Mouse (Mus musculus) skeletal muscle tissue, adult 2 months (tissue): ENCODE data around the gene Slc12a9.

Experiments used
- DNase-seq: peaks from one replicate; pipeline ENCODE4 v3.0.0-alpha.2; 2012; ENCODE audit warnings: low read depth, low spot score

The Slc12a9 gene

DNA sequence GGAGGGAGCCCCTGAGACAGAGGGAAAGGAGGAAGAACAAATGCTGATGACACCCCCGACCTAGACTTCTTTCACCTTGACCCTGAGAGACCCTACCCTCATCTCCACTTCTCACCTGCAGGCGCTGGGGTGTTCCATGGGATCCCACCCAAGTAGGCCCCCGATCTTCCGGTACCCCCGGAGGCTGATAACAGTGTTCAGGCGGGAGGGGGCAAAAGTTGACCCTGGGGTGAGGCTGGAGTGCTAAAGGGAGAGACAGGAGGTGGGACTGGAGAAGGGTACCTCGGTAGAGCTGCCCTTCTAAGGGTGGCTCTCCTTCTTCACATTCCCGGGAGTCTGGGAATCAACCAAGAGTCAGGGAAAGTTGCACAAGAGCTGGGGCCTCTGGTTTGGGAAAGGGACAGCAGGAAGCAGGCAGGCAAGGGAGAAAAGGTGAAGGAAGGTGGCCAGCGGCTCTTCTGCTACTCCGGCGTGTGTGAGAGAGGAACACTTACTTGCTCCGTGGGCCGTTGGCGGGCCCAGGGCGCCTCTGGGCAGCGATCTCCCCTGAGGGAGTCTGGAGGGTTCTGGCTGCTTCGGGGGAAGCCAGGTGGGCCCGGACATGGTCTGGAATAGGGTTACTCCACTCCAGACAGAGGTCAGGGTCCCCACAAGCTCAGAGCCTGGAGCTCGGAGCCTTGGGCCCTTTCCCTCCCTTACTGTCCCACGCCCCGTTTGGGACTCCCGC, 19.8 kb downstream of the Slc12a9 start:
- no peak for DNase-seq

DNA sequence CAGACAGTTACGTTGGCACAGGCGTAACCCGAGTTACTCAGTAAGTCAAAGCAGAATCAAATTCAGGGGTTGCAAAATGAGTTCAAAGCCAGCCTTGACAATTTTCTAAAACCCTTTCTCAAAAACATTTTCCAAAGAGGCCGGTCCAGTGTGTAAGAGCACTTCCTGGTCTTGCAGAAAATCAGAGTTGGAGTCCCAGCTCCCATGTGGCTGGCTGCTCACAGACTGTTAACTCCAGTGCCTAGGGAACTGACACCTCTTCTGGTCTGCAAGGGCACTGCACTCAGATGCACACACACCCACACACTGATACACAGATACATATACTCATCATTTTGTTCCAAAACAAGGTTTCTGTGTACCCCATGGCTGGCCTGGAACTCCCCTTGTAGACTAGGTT, 25.0 kb downstream of the Slc12a9 start:
- no peak for DNase-seq

DNA sequence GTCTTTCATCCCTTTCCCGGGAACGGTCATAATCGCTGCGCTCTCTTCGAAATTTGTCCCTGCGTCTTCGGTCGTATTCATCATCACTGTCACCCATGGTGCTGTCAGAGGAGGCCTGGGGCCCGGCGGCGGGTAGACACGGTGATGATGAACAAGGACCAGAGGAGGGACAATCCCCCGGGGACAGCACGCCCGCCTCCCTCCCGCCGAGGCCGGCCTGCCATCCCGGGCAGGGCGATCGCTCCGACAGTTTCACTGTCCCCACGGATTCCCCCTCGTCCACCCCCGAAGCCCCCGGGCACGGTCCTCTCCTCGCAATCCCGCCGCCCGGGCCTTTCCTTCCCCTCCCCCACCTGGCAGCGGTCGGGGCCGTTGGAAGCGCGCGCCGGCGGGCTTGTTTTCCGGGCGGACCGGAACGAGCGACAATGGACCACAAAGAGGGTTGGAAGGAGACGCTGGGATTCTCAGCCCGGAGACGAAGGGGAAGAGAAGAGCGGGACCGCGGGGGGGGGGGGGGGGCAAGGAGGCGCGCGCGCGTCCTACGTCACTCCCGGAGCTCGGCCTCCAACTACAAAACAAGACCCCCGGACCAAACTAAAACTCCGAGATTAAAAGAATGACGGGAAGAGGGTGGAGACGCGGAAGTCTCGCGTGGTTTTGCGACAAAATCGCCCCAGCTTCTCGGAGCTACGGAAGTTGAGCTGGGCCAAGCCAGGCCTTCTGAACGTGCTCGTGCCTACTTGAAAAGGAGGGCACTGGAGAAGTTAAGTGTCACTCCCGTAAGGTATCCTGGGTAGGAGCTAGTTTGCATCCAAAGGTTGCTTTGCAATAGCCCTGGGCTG, 26.1 kb downstream of the Slc12a9 start, which contains the start of gene Srrt:
Gene Srrt, minus strand, starts transcription at position 604 of the 842 bp plus-strand sequence.
- DNase-seq: peak; percentile 95

DNA sequence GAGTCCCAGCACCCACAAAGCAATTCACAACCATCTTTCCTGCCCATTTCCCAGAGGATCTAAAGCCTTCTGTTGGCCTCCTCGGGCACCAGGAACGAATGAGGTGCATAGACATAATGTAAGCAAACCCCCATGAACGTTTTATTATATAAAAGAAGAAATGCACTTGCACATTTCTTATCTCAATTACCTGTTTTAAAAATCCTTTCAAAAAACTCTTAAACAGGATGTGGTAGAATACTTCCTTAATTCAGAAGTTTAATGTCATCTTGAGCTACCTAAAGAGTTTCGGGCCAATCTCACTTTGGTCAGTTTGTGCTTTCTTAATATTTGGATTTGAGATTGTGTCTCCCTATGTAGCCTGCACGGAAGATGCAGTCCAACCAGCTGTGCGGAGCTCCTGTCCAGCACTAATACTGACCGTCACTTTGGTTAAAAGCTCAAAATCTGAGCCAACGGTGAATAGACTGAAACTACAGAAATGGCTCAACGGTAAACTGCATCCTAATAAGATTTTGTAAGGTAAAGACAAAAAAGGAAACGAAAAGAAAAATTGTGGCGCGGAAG, 26.9 kb downstream of the Slc12a9 start:
- DNase-seq: no peak

DNA sequence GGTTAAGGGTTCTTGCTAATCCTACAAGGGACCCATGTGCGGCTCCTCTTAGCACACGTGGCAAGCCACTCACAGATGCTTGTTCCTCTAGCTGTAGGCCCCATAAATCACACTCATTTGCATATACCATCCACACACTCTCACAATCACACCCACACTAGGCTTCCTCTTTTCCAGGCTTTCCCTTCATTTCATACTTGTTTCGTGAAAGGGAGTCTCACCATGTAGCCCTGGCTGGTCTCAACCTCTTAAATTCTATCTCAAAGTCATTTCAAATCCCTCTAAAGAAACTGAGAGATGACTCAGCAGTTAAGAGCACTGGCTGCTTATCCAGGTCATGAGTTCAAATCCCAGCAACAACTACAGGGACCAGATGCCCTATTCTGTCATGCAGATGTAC, 27.6 kb downstream of the Slc12a9 start:
- DNase-seq: no peak

DNA sequence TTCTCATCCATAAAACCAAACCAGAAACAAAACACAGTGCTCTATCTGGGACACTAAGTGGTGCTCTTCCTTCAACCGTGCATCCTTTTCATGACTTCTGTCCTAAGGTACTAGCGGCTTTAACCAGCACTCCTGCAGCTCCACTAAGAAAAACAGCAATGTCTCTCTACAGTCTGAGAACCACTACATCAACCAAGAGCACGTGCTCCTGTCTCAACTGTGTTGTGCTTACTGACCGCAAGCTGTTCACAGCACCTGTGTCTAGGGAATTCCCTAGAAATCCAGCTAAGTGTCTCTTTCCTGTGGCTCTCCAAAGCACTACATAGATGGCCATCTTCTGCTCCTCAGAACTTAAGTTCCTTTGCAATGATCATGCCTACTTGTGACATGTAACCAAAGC, 28.6 kb downstream of the Slc12a9 start:
- DNase-seq: no peak

DNA sequence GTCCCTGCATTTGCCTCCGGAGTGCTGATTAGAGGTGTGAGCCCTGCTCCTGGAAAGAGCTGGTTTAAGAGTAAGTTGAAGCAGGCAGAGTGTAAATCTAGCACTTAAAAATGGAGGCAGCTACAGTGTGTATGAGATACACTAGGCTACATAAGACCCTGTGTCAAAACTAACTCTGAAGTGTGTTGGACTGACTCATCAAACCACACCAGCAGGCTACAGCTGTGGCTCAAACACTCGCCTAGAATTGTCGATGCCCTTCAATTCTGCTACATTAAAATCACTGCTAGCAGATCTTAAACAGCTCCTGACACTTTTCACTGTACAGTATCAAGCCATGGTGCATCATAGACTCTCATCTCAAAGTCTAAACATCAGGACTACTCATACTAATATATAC, 29.2 kb downstream of the Slc12a9 start:
- no peak for DNase-seq

DNA sequence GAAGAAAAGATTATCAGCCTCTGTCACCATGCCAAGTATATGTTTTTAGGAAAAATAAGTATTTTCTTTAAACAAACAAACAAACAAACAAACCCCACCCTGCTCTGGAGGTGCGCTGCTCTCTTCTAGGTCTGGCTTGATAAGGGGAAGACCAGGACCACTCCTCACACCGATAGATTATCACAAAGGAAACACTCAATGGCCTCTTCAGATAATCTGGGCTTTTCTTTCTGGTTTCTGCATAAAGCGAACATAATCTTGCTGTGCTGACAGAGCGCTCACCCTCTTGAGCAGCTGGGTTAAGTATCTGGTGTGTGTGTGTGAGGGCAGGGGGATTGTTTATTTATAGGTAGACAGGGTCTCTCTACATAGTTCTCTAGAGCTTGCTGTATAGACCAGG, 29.8 kb downstream of the Slc12a9 start:
- DNase-seq: no peak

DNA sequence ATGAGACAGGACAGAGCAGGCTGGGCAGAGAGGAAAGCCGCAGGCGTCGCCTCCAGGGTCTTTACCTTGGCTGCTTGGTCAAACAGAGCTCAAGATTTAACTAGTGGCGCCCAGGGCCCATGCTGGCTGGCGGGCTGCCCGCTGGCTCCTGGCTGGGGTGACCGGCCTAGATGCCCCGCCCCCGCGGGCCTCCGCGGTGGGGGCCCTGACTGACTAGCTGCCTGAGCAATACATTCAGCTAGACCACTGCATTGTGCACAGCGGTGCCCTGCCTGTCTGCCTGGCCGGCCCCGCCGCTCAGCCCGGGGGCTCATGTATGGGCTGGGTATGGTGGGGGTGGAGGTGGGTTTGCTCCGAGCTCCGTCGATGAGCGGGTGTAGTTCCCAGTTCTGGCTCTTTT, 32.1 kb downstream of the Slc12a9 start:
- no peak for DNase-seq

DNA sequence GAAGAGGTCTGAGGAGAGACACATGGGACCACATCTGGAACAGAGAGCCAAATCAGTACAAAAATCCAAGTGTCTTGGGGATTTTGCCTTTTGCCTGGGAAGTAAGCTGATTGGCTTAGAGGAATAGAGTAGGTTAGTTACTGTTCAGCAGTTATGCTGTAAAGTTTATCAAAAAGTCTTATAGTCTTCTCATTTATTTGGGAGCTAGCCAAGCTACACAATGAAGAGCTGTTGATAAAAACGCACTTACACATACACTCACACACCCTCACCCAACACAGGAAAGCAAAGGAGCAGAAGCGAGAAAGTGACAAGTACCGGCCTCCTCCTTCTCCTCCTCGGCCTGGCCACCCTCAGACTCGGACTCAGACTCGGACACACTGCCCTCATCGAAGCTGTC, 34.2 kb downstream of the Slc12a9 start:
- no peak for DNase-seq

DNA sequence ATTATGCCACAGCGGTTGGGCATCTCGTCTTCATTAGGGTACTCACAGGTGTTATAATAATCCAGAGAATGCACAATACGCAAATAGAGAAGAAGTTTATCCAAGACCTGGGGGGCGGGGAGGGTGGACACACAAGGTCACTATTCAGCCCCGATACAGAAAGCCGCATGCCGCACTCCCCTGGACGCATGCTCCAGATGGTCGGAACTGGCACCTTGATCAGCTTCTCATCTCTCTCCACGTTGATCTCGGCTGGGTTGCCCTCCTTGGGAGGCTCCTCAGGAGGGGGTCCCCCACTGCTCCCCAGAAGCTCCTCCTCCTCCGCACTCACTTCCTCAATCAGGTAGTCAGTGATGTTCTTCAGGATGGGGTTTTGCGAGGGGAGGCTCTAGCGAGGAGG, 36.3 kb downstream of the Slc12a9 start:
- no peak for DNase-seq

DNA sequence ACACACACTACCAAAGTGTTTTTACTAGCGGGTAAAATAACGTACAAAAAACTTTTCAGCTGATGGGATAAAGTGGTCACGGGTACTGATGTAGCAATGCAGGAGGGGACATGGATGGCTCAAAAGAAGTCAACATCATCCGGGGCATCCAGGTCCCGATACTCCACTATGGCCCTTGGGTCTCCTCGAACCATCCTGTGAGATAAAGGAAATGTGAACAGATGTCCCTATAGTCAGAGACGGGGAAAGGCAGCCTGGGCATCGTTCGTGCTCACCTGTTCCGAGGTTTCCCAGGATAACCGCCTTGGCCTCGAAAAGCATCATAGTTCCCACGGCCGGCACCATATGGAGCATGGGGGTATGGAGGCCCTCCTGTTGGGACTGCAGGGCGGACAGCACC, 37.7 kb downstream of the Slc12a9 start:
- DNase-seq: no peak

DNA sequence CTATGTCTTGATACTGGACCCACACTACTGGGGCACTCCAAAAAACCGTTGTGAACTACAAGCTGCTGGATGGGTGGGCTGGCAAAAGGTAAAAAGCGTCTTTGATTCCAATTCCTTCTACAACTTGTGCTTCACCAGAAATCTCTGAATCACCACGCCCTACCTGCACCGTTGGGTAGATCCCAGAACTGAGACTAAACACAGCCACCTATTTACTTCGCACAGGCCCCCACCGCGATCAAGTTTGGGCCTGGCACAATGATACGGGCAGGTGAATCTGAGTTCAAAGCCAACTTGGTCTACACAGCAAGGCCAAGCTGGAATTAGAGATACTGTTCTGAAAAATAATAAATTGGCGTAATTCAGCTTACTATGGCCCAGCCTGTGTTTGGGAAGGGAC, 38.1 kb downstream of the Slc12a9 start:
- no peak for DNase-seq

DNA sequence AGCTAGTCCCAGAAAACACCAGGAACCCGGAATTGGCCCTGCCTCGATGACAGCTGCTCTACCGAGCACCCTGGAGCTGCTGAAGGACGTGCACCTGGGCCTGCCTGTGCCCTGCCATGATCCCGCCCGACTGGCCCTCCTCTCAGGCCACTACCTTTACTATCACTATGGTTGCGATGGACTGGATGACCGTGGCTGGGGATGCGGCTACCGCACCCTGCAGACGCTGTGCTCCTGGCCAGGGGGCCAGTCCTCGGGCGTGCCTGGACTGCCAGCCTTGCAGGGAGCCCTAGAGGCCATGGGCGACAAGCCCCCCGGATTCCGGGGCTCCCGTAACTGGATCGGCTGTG, 38.7 kb downstream of the Slc12a9 start:
- no peak for DNase-seq

DNA sequence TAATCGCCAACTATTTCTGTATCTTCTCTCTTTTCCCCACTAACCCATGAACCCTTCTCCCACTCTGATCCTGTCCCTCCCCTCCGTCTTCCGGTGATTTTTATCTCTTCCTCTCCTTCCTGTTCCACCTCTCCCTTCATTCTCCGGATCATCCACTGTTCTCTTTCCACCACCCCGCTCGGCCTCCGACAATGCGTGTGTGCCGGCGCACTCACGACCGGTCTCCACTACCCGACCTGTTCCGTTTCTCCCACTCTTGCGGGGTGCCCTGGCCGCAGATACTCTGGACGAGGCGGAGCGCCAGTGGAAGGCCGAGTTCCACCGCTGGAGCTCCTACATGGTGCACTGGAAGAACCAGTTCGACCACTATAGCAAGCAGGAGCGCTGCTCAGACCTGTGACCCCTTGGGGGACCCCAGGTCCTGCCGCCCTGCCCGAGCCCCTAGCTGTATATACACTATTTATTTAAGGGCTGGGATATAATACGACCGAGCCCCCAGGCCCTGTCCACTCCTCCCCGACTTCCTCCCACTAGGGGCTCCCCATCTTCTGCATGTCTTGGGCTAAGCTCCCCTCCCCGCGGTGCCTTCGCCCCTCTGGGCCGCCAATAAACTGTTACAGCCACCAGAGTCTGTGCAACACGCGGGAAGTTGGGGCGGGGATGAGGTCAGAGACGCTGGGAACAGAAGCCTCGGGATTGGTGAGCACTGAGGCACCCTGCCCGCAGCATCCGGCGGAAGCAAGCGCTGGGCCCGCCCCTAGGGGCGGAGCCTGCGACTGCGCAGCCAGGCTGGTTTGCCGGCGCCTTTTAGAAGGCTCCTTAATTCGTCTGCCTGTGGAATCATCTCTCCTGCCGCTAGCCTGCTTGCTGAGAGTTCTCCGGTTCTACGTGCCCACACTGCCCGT, 39.3 kb downstream of the Slc12a9 start, which contains the start of gene Ufsp1:
Gene Ufsp1, plus strand, starts transcription at position 791 of the 905 bp plus-strand sequence.
- DNase-seq: peak; percentile 91

DNA sequence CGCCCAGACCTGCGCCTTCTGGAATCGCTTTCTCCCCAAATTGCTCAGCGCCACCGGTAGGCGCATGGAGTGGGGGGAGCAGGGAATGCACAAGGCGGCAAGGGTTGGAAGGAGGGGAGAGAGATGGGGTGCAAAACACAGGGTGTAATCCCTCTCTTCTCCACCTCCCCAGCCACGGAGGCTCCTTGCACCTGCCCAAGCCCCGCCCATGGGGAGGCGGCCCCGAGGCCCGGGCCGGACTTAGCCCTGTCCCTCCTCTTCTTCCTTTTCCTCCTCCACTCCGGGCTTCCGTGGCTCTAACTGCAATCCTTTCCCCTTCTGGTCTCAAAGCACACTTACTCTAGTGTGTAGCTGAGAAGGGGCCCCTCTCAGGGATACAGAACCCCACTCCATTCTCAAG, 40.1 kb downstream of the Slc12a9 start:
- DNase-seq: peak; percentile 57

DNA sequence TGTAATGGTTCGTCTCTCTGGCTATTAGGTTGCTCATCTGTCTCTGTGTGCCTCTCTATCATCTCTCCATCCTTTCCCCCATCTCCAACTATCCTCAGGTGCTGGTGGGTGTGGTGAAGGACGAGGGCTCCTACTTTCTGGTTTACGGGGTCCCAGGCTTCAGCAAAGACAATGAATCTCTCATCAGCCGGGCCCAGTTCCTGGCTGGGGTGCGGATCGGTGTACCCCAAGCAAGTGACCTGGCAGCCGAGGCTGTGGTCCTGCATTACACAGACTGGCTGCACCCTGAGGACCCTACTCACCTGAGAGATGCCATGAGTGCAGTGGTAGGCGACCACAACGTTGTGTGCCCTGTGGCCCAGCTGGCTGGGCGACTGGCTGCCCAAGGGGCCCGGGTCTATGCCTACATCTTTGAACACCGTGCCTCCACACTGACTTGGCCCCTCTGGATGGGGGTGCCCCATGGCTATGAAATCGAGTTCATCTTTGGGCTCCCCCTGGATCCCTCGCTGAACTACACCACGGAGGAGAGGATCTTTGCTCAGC, 41.9 kb downstream of the Slc12a9 start:
- DNase-seq: no peak

DNA sequence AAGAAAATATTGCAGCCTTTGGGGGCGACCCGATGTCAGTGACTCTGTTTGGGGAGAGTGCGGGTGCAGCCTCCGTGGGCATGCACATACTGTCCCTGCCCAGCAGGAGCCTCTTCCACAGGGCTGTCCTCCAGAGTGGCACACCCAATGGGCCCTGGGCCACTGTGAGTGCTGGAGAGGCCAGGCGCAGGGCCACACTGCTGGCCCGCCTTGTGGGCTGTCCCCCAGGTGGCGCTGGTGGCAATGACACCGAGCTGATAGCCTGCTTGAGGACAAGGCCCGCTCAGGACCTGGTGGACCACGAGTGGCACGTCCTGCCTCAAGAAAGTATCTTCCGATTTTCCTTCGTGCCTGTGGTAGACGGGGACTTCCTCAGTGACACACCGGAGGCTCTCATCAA, 42.7 kb downstream of the Slc12a9 start:
- DNase-seq: peak; percentile 67

DNA sequence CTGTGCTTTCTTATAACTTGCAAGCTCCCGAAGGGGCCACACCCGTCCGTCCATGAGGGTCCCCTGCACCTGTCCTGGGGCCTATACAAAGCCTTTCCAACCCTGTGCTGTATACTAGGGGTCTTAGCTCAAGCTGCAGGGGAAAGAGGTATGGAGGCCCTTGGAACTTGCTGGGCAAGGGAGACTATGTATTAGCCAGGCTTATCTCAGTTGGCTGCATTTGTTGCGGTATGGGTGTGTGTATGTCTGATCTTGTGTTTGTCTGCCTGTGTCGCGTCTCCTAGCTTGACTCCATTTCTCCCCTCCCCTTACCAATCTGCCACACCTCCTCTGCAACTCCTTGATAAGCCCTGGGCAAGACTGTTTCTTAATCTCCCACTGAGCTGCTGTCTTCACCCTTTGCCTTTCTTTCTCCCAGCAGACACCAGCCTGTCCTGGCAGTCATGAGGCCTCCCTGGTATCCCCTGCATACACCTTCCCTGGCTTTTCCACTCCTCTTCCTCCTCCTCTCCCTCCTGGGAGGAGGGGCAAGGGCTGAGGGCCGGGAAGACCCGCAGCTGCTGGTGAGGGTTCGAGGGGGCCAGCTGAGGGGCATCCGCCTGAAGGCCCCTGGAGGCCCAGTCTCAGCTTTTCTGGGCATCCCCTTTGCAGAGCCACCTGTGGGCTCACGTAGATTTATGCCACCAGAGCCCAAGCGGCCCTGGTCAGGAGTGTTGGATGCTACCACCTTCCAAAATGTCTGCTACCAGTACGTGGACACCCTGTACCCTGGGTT, 43.6 kb downstream of the Slc12a9 start:
- DNase-seq: no peak

DNA sequence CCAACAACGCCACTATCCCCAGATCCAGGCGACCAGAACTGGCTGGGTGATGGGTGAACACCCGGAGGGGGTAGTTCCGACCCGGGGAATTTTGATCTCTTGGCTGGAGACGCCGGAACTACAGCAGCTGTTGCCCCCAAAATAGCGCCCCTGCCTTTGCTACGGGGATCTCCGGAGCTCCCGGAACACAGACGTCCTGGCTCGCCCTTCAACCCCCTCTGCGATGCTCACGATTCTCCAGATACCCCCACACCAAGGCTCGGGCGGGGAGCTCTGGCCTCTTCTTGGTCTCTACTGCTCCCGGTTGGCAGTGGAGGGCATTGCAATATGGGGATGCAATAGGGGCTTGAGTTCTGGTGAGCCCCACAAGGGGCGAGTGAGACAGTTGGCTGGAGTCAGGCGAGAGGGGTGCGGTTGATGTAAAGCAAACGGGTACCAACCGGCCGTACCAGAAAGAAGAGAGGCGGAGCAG, 44.4 kb downstream of the Slc12a9 start:
- DNase-seq: peak; percentile 77
